Mouse (Mus musculus): ENCODE results near the gene Traf7.

Traf7 gene

DNA sequence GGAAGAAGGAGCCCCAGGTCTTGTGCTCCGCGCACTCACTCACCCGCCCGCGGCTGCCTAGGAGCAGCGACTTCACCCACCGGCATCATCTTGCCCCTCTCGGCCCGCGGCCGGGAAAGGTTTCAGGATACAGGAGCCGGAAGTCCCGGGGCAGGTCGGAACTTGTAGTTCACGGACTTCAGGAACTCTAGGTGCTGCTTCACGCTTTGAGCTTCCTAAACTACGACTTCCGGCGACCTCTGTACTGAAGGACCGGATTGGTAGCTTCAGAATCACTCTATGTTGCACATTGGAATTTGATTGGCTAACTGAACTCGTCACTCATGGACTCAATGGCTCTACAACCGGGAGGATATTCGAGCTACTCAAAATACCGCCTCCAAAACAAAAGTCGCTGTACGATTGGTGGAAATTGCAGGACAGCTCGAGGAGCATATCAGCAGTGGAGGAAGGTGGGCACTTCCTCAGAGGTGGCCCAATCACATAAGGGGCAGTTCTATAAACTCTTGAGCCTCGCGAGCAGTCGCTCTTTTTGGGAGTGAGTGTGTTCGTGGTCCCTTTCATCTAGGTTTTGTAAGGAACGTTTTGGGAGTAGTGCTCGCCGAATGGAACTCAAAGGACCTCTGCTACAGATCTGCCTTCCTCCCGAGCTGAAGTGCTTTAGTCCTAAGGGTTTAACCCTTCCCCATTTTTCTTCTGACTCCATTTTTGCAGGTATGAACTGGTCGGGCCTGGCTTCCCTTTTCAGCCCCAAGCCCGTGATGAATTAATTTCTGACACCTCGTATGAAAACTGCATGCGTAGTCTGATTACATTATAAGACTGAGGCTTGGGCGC is at the start of gene Traf7:
TSS of gene Traf7 (minus strand) at position 216 of the 837 bp plus-strand sequence.
- DNase-seq, result peak; percentile 96 to 98

- DNase-seq, result no peak
These were observed 46.1 kb upstream of the Traf7 start for GRCm38 (mm10) chr17:24573811-24574210.

GRCm38 (mm10) chr17:24572651-24573245 is 45.0 kb upstream of the Traf7 start:
- DNase-seq, result no peak

GRCm38 (mm10) chr17:24569837-24570236 is 42.1 kb upstream of the Traf7 start:
- DNase-seq, result no peak

DNA sequence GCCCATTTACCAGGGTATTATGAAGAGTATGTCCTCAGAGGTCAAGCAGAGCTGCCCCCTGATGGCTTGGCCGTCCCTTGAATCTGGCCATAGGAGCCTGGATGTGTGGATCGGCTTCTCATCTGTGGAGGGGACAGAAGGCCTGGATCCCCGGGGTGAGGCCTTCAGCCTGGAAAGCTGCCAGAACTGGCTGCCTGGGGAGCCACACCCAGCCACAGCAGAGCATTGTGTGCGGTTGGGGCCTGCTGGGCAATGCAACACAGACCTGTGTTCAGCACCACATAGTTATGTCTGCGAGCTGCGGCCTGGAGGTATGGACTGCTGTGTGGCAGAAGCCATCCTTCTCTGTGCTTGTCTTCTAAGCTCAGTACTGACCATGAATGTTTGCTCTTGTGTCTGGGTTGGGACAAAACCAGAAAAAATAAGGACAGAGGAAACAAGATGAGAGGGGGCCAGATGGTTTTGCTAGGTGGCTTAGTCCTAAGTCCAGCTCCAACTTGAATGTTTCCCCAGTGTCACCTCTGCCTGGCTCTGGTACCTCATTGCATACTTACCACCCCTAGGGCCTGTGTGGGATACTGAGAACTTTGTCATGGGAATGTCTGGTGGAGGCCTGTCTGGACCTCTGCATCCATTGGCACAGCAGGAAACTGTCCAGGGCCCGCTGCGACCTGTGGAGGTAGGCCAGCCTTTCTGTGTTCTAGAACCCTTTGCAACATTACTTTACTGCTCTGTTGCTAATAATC is 39.5 kb upstream of the Traf7 start:
- DNase-seq, result peak; percentile 44 to 61

GRCm38 (mm10) chr17:24565792-24566191 is 38.1 kb upstream of the Traf7 start:
- no peak for DNase-seq

DNA sequence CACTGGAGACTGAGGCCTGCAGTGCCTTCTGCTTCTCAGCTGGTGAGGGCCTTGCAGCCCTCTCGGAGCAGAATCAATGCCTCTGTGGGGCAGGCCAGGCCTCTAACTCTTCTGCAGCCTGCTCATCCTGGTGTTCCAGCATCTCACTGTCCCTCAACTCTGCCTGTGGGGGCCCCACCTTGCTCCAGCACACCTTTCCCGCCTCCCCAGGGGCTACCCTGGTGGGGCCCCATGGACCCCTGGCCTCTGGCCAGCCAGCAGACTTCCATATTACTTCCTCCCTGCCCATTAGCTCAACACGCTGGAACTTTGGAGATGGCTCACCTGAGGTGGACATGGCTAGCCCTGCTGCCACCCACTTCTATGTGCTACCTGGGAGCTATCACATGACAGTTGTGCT is 37.4 kb upstream of the Traf7 start:
- no peak for DNase-seq

GRCm38 (mm10) chr17:24564422-24564821 is 36.7 kb upstream of the Traf7 start:
- no peak for DNase-seq

DNA sequence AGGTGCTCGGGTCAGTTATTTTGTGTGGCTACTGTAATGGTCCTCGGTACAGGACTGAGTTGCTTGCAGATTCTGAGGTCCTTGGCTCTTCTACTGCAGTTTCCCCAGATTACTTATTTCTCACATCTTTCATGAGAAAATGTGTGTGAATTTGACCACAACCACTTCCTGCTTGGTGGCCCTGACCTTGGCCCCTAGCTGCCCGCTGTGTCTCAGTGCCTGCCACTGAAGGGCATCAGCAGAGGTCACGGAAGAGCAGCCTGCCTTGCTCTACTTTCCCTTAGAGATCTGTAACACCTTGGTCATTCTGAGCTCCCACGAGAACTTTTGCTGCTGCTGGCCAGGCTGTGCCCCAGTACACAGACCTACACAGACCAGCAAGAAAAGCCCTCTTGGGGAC is 35.9 kb upstream of the Traf7 start:
- DNase-seq, result no peak

- no peak for DNase-seq
These were observed 33.9 kb upstream of the Traf7 start for GRCm38 (mm10) chr17:24561592-24561991.

GRCm38 (mm10) chr17:24560301-24561028 is 32.7 kb upstream of the Traf7 start:
- no peak for DNase-seq

DNA sequence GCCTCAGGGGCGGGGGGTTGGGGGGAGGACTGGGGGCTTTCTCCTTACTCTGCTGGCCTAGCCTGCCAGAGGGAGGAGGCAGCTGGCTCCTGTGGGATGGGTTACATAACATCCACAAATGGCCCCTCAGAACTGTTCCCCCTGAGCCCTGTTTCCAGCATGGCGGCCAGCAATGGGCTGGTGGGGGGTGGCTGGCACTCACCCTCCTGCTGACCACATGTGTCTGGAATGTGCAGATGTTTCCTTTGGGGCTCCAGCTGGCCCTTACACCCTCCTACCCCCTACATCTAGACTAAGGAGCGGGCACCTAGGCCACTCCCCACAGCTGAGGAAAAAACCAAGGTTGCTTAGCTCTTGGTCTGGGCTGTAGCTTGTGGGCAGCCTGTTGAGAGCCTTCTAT is 31.4 kb upstream of the Traf7 start:
- peak in 1 of 2 experiments; percentile 48 for DNase-seq

DNA sequence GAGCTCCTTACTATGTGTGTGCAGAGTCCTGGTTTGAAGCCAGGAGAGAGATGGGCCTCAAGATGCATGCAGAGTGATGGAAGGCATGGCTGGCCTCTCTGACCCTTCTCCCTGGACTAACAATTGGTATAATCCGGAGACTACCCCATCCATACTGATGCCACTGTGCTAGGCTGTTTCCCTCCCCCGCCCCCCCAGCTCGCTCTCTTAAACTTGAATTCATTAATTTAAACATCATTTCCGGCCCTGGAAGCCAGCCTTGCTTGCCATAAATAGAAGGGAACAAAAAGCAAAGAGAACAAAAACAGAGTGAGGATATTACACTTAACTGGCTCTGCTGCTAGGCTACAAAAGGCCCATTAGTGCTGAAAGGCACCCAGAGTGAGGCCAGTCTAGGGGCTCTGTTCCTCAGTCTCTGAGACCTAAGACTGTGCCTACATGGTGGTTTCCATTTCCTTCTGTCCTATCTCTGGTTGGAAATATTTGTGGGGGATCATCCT is 30.9 kb upstream of the Traf7 start:
- DNase-seq, result peak in 1 of 2 experiments; percentile 42

- DNase-seq, result peak in 1 of 2 experiments; percentile 44
These were observed 29.4 kb upstream of the Traf7 start for GRCm38 (mm10) chr17:24557091-24557490.

GRCm38 (mm10) chr17:24551050-24551444 is 23.3 kb upstream of the Traf7 start:
- DNase-seq, result peak in 1 of 2 experiments; percentile 20

DNA sequence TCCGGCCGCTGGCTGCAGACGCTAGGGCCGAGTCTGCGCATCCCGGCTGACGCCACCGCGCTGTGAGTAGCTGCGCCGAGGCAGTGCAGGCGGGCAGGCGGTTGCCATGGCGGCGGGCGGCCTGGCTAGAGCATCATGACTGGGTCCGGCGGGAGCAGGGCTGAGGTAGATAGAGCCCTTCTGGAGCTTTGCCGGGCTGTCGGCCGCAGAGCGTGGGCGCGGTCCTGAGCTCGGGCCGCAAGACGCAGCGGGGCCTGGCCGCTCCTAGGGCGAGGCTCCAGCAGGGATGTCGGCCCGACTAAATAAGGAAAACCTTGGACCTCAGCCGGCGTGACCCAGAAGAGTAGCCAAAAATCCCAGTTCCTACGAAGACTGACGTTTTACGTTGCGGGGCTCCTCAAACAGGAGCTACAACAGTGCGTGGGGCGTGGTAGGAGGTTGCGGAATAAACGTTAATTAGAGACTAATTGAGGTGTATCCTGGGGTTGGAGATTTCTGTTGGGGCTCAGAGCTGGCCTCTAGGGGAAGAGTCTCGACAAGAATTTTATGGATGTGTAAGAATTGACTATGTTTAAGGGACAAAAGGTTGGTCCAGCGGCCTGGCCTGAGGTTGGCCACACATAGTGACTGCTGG is 22.8 kb upstream of the Traf7 start:
- peak; percentile 74 to 90 for DNase-seq

DNA sequence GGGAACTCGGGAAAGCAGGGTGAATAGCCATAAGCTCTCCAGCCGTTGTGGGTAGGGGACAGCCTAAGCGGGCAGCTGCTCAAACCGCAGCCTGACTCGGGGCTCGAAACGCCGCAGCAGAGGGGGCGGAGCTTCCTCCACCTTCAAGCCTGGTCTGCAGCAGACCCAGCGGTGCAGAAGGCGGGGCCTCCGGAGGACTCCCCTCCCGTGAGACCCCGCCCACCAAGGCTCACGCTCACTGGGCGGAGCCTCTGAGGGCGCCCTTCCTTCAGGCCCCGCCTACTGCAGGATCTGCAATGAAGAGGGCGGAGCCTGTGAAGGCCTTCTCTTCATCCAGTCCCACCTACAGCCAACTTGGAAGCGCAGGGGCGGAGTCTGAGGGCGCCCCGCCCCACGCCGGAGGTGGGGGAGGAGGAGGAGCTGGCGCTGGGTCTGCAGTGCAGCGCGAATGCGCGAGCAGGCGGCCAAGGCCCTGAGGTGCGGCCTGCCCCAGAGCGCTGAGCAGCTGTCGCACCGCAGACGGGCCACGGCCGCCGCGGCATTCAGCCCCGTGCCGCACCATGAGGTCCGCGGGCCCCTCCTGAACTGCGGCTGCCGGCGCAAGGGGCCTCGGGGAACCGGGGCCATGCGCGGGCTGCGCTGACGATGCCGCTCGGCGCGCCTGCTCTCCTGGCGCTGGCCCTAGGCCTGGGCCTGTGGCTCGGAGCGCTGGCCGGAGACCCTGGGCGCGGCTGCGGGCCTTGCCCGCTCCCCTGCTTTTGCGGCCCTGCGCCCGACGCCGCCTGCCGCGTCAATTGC is 22.1 kb upstream of the Traf7 start, which contains the start of gene Pkd1:
TSS of gene Pkd1 (plus strand) at position 217 of the 798 bp plus-strand sequence.
- DNase-seq, result peak; percentile 99

GRCm38 (mm10) chr17:24548921-24549617 is 21.3 kb upstream of the Traf7 start:
- DNase-seq, result peak; percentile 82 to 85

DNA sequence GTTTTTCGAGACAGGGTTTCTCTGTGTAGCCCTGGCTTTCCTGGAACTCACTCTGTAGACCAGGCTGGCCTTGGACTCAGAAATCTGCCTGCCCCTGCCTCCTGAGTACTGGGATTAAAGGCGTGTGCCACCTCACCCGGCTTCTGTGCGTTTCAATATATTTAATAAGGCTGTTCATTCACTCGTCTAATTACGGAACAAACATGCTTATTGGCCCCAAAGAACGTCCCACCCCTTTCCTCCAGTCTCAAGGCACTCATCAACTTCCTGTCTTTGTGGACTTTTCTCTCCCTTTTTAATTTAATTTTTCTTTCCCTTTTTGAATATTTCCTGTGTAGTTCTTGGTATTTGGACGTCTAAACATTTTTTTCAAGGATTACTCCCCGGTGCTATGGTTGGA is 20.7 kb upstream of the Traf7 start:
- DNase-seq, result peak; percentile 45 to 54

DNA sequence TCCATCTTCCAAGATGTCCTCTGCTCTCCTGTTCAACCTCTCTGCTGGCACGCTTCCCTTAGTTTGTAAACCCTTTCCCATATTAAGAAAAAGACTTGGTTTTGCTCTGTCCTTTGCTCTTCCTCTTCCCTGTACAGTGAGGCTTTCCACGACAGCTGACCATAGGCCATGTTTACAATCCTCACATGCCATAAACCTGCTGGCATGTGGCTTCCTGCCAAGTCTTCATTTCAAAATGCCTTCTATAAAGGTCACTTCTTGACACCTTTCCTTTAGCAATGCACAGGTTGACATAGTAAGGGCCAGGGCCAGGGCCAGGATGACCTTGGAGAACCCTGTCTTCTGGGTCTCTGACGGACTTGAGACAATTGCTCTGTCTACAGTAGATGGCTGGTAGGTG is 18.5 kb upstream of the Traf7 start:
- peak in 1 of 2 experiments; percentile 43 for DNase-seq

All from kidney, postnatal 25 days (tissue).